18 mouse cellular contexts compared by ENCODE assay signal in the genomic region with DNA sequence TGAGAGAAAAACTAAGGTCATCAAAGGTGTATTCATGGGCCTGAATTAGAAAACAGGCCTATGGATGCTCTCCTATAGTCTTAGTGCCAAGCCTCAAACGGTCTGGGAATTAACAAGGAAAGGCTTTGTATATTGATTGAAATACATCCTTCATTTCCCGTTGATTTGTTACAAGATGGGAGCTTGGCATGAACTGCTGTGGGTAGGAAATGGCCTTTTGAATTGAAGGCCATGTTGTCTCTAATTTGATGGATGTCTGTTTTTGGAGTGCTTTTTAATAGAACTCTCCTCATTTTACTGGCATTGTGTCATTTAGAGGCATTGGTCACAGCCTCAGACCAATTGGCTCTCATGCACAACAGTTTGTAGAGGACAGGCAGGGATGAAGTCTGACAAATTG. TPM values are rescaled to one million over a fixed set of nuclear protein-coding genes. Genes with fewer than 3 reads are reported as not detected.
DNase-seq lines count a peak whose midpoint lies in the region; ATAC-seq lines count a peak whose summit lies in the region.
"Had no signal": no experiment of that assay in that cellular context is flagged by ENCODE, and none has a peak within 500 bp of the region (broad histone marks: within the 10 kb centered on the region; RNA-seq: fewer than 3 reads in every experiment).

No protein-coding gene starts in this region.

- WGBS in forebrain, embryonic 15.5 days = 9% methylated on average over 2 of the region's 2 CpGs
- 69% methylated on average over 2 of the region's 2 CpGs for WGBS in forebrain, embryonic 10.5 days
- 14% methylated on average over 2 of the region's 2 CpGs for WGBS in forebrain, embryonic 16.5 days
- 79% methylated on average over 2 of the region's 2 CpGs for WGBS in limb, embryonic 10.5 days

- peak; percentile 32 for ATAC-seq in forebrain, embryonic 15.5 days (replicated peaks)
- ATAC-seq in forebrain, embryonic 16.5 days = peak; percentile 26; the same call in 1 of the 2 replicates
- ATAC-seq: CD4-positive, CD25-positive, alpha-beta regulatory T cell, adult 4 months; intestine, embryonic 15.5 days had no signal

- peak overlapping the region; percentile 81 for H3K27ac ChIP-seq in forebrain, embryonic 15.5 days (replicated peaks)
- H3K27ac ChIP-seq in forebrain, embryonic 10.5 days = no peak overlapping the region
- H3K27ac ChIP-seq in forebrain, embryonic 16.5 days (ENCODE audit: low read length) = no peak overlapping the region
- no peak overlapping the region for H3K27ac ChIP-seq in limb, embryonic 10.5 days
- H3K27ac ChIP-seq: heart, embryonic 10.5 days; intestine, embryonic 15.5 days; kidney, embryonic 15.5 days; stomach, postnatal 0 days had no signal

- no peaks in the 10 kb centered on the region for H3K36me3 ChIP-seq in forebrain, embryonic 15.5 days
- no peaks in the 10 kb centered on the region for H3K36me3 ChIP-seq in forebrain, embryonic 10.5 days (replicated peaks)
- H3K36me3 ChIP-seq in forebrain, embryonic 16.5 days (ENCODE audit: control insufficient read depth, insufficient read depth) = no peaks in the 10 kb centered on the region
- no peaks in the 10 kb centered on the region for H3K36me3 ChIP-seq in limb, embryonic 10.5 days
- H3K36me3 ChIP-seq: heart, embryonic 10.5 days; intestine, embryonic 15.5 days; kidney, embryonic 15.5 days had no signal

- no peak overlapping the region for H3K9ac ChIP-seq in forebrain, embryonic 15.5 days (replicated peaks)
- no peak overlapping the region for H3K9ac ChIP-seq in forebrain, embryonic 16.5 days (replicated peaks; ENCODE audit: low read depth, low read length)
- H3K9ac ChIP-seq: intestine, embryonic 15.5 days; kidney, embryonic 15.5 days; lung, embryonic 14.5 days had no signal

- H3K9me3 ChIP-seq in forebrain, embryonic 15.5 days = no peaks in the 10 kb centered on the region
- H3K9me3 ChIP-seq in forebrain, embryonic 10.5 days = no peaks in the 10 kb centered on the region
- no peaks in the 10 kb centered on the region for H3K9me3 ChIP-seq in forebrain, embryonic 16.5 days (ENCODE audit: control insufficient read depth, low read length)
- H3K9me3 ChIP-seq in limb, embryonic 10.5 days (replicated peaks) = no peaks in the 10 kb centered on the region
- H3K9me3 ChIP-seq: heart, embryonic 10.5 days; intestine, embryonic 15.5 days; kidney, embryonic 15.5 days had no signal

- no peak for DNase-seq in forebrain, embryonic 10.5 days (ENCODE audit: extremely low spot score, low spot score)
- peak; percentile 13 for DNase-seq in adrenal gland, postnatal 10 days
- DNase-seq in adrenal gland, postnatal 14 days = peak; percentile 24
- no peak for DNase-seq in T-cell, adult 2 months (ENCODE audit: low spot score)
- no peak for DNase-seq in limb, embryonic 10.5 days (ENCODE audit: low spot score)
- DNase-seq: embryo, embryonic 11 days; gastrocnemius, postnatal 36 days; thymus, postnatal 14 days had no signal

- H3K4me1 ChIP-seq in forebrain, embryonic 15.5 days = peaks cover 29% of the 10 kb centered on the region
- peaks cover 13% of the 10 kb centered on the region for H3K4me1 ChIP-seq in forebrain, embryonic 10.5 days
- H3K4me1 ChIP-seq in forebrain, embryonic 16.5 days (replicated peaks; ENCODE audit: control insufficient read depth, insufficient read depth, low read length) = peaks cover 25% of the 10 kb centered on the region
- no peaks in the 10 kb centered on the region for H3K4me1 ChIP-seq in limb, embryonic 10.5 days
- H3K4me1 ChIP-seq: heart, embryonic 10.5 days; kidney, embryonic 15.5 days had no signal

- no peak overlapping the region for H3K4me2 ChIP-seq in forebrain, embryonic 15.5 days (replicated peaks)
- H3K4me2 ChIP-seq in forebrain, embryonic 16.5 days (ENCODE audit: low read length) = no peak overlapping the region
- H3K4me2 ChIP-seq: intestine, embryonic 15.5 days; kidney, embryonic 15.5 days; lung, embryonic 14.5 days had no signal

- H3K4me3 ChIP-seq in forebrain, embryonic 15.5 days = no peak overlapping the region
- no peak overlapping the region for H3K4me3 ChIP-seq in forebrain, embryonic 10.5 days
- no peak overlapping the region for H3K4me3 ChIP-seq in forebrain, embryonic 16.5 days (replicated peaks; ENCODE audit: low read length)
- no peak overlapping the region for H3K4me3 ChIP-seq in limb, embryonic 10.5 days
- H3K4me3 ChIP-seq: heart, embryonic 10.5 days; intestine, embryonic 15.5 days; kidney, embryonic 15.5 days had no signal

- no peaks in the 10 kb centered on the region for H3K27me3 ChIP-seq in forebrain, embryonic 15.5 days
- no peaks in the 10 kb centered on the region for H3K27me3 ChIP-seq in forebrain, embryonic 10.5 days (ENCODE audit: poor library complexity, severe bottlenecking)
- no peaks in the 10 kb centered on the region for H3K27me3 ChIP-seq in forebrain, embryonic 16.5 days (replicated peaks; ENCODE audit: control insufficient read depth, insufficient read depth, low read length)
- H3K27me3 ChIP-seq in limb, embryonic 10.5 days (ENCODE audit: low read depth, poor library complexity, severe bottlenecking) = no peaks in the 10 kb centered on the region
- H3K27me3 ChIP-seq: intestine, embryonic 15.5 days; kidney, embryonic 15.5 days had no signal

RNA-seq across cellular contexts. Expression of a gene that starts 49.0 kb away (rescaled TPM):
- polyA plus RNA-seq in forebrain, embryonic 15.5 days (2015; fragmentation: Nextera tagmentation; extraction: Ambion mirVana) = 95.5 and 96.9 TPM in 2 replicates
- 0.33 and 1.6 TPM in 2 replicates for polyA plus RNA-seq in forebrain, embryonic 10.5 days (2016; fragmentation: Nextera tagmentation; extraction: Ambion mirVana)
- total RNA-seq in adrenal gland, postnatal 10 days (2021) = 1 to 10 TPM; 5.8 to 8.8 TPM
- total RNA-seq in adrenal gland, postnatal 14 days (2021) = 5.4 and 7.4 TPM in 2 replicates
- 121 and 127 TPM in 2 replicates for polyA plus RNA-seq in forebrain, embryonic 16.5 days (2015; fragmentation: Nextera tagmentation; extraction: Ambion mirVana)
- polyA plus RNA-seq in limb, embryonic 10.5 days (2016; fragmentation: Nextera tagmentation; extraction: Ambion mirVana) = 0.35 and 0.59 TPM in 2 replicates
- total RNA-seq: MEL had no signal
- polyA plus RNA-seq: liver, adult 2 months had no signal

Comparison
In these comparisons a context has a peak if more than half of its experiments do, and no peak if none do; other contexts are left out.
1. RNA of a gene that starts 49.0 kb away (polyA plus RNA-seq): 121 to 127 TPM in forebrain, embryonic 16.5 days and 95.5 to 96.9 TPM in forebrain, embryonic 15.5 days; 0.33 to 1.6 TPM in forebrain, embryonic 10.5 days and 0.35 to 0.59 TPM in limb, embryonic 10.5 days; every median in the first group is over 10 times any median in the second.
2. DNase-seq: peak in adrenal gland, postnatal 10 days (single experiment) and adrenal gland, postnatal 14 days (single experiment); none in forebrain, embryonic 10.5 days (single experiment), T-cell, adult 2 months (single experiment) and limb, embryonic 10.5 days (single experiment).